Mouse (Mus musculus) A20 (cell line): Measurements from ENCODE around the gene Nacc2.

Experiments
- DNase-seq: peaks from one replicate; pipeline ENCODE4 v3.0.0-alpha.2; 2011; ENCODE audit warnings: low read depth, low spot score

Nacc2 gene

GRCm38 (mm10) chr2:26123079-26123648 lies at the start of gene Nacc2:
Gene Nacc2, minus strand, starts transcription at chr2:26123220.
- DNase-seq, result no peak

- no peak for DNase-seq
These were observed 49.1 kb upstream of the Nacc2 start for GRCm38 (mm10) chr2:26172166-26172565.

GRCm38 (mm10) chr2:26170376-26170775 lies 47.4 kb upstream of the Nacc2 start:
- no peak for DNase-seq

- DNase-seq, result no peak
These were observed 46.0 kb upstream of the Nacc2 start for GRCm38 (mm10) chr2:26168843-26169579.

- DNase-seq, result peak; percentile 56
These were observed 43.9 kb upstream of the Nacc2 start for GRCm38 (mm10) chr2:26166890-26167289.

- DNase-seq, result no peak
These were observed 35.0 kb upstream of the Nacc2 start for GRCm38 (mm10) chr2:26158064-26158463.

- peak; percentile 14 for DNase-seq
These were observed 33.4 kb upstream of the Nacc2 start for GRCm38 (mm10) chr2:26156191-26156977.

GRCm38 (mm10) chr2:26155737-26156136 lies 32.7 kb upstream of the Nacc2 start:
- no peak for DNase-seq

GRCm38 (mm10) chr2:26154586-26154985 lies 31.6 kb upstream of the Nacc2 start:
- DNase-seq, result no peak

- peak; percentile 69 for DNase-seq
These were observed 30.9 kb upstream of the Nacc2 start for GRCm38 (mm10) chr2:26153909-26154340.

GRCm38 (mm10) chr2:26153295-26153694 lies 30.3 kb upstream of the Nacc2 start:
- DNase-seq, result peak; percentile 67

- no peak for DNase-seq
These were observed 24.8 kb upstream of the Nacc2 start for GRCm38 (mm10) chr2:26147706-26148370.

- no peak for DNase-seq
These were observed 23.5 kb upstream of the Nacc2 start for GRCm38 (mm10) chr2:26146337-26147042.

GRCm38 (mm10) chr2:26145113-26145512 lies 22.1 kb upstream of the Nacc2 start:
- no peak for DNase-seq

GRCm38 (mm10) chr2:26144331-26144730 lies 21.3 kb upstream of the Nacc2 start:
- DNase-seq, result no peak

- no peak for DNase-seq
These were observed 20.5 kb upstream of the Nacc2 start for GRCm38 (mm10) chr2:26143556-26143955.

GRCm38 (mm10) chr2:26142986-26143385 lies 20.0 kb upstream of the Nacc2 start:
- DNase-seq, result no peak

- DNase-seq, result peak; percentile 57
These were observed 19.0 kb upstream of the Nacc2 start for GRCm38 (mm10) chr2:26141893-26142635.

GRCm38 (mm10) chr2:26140903-26141302 lies 17.9 kb upstream of the Nacc2 start:
- no peak for DNase-seq

GRCm38 (mm10) chr2:26140292-26140819 lies 17.3 kb upstream of the Nacc2 start:
- DNase-seq, result peak; percentile 100
